Mouse (Mus musculus) heart, adult 8-10 months (tissue): Measurements from ENCODE around the gene Zfp652. TPM values are rescaled to one million over a fixed set of nuclear protein-coding genes. Genes with fewer than 3 reads are reported as not detected.

Experiments used
- DNase-seq: peaks from one replicate; pipeline ENCODE4 v3.0.0; 2022; ENCODE audit warnings: low spot score
- total RNA-seq, 4 experiments: library from RNA; stranded (reverse); gene quantifications; 2 replicates each; pipeline ENCODE4 v1.2.4; 2022

Gene Zfp652
- total RNA-seq, 4 experiments from 2014 or later = 49.0 to 60.2 (median 53.5) TPM

- no peak for DNase-seq
These were observed 52.9 kb downstream of the Zfp652 start for GRCm38 (mm10) chr11:95765334-95765733.

GRCm38 (mm10) chr11:95768244-95768643 is 55.8 kb downstream of the Zfp652 start:
- DNase-seq = no peak

- DNase-seq = no peak
These were observed 56.7 kb downstream of the Zfp652 start for GRCm38 (mm10) chr11:95769208-95769607.

- no peak for DNase-seq
These were observed 58.4 kb downstream of the Zfp652 start for GRCm38 (mm10) chr11:95770720-95771364.

GRCm38 (mm10) chr11:95771665-95772064 is 59.2 kb downstream of the Zfp652 start:
- no peak for DNase-seq

GRCm38 (mm10) chr11:95773264-95773663 is 60.8 kb downstream of the Zfp652 start:
- peak; percentile 43 for DNase-seq

GRCm38 (mm10) chr11:95777323-95778297 is 65.1 kb downstream of the Zfp652 start:
- peak; percentile 45 for DNase-seq

GRCm38 (mm10) chr11:95778831-95779251 is 66.4 kb downstream of the Zfp652 start:
- no peak for DNase-seq

- DNase-seq = no peak
These were observed 66.9 kb downstream of the Zfp652 start for GRCm38 (mm10) chr11:95779366-95779765.

- DNase-seq = no peak
These were observed 68.0 kb downstream of the Zfp652 start for GRCm38 (mm10) chr11:95780480-95780879.

GRCm38 (mm10) chr11:95781557-95781956 is 69.1 kb downstream of the Zfp652 start:
- DNase-seq = no peak

GRCm38 (mm10) chr11:95783457-95783856 is 71.0 kb downstream of the Zfp652 start:
- DNase-seq = no peak

- no peak for DNase-seq
These were observed 71.5 kb downstream of the Zfp652 start for GRCm38 (mm10) chr11:95783958-95784357.

GRCm38 (mm10) chr11:95785675-95786074 is 73.2 kb downstream of the Zfp652 start:
- no peak for DNase-seq

- DNase-seq = no peak
These were observed 74.0 kb downstream of the Zfp652 start for GRCm38 (mm10) chr11:95786511-95786910.

GRCm38 (mm10) chr11:95789451-95789891 is 77.0 kb downstream of the Zfp652 start:
- peak; percentile 51 for DNase-seq

GRCm38 (mm10) chr11:95791787-95792186 is 79.3 kb downstream of the Zfp652 start:
- DNase-seq = peak; percentile 52

- no peak for DNase-seq
These were observed 80.6 kb downstream of the Zfp652 start for GRCm38 (mm10) chr11:95792950-95793509.

- peak; percentile 48 for DNase-seq
These were observed 81.7 kb downstream of the Zfp652 start for GRCm38 (mm10) chr11:95794201-95794600.

- DNase-seq = peak; percentile 51
These were observed 83.1 kb downstream of the Zfp652 start for GRCm38 (mm10) chr11:95795582-95795981.

- DNase-seq = no peak
These were observed 92.5 kb downstream of the Zfp652 start for GRCm38 (mm10) chr11:95805010-95805409.

- no peak for DNase-seq
These were observed 93.1 kb downstream of the Zfp652 start for GRCm38 (mm10) chr11:95805527-95805926.
